Mouse (Mus musculus): ENCODE data around the gene Creb3l2.

DNA sequence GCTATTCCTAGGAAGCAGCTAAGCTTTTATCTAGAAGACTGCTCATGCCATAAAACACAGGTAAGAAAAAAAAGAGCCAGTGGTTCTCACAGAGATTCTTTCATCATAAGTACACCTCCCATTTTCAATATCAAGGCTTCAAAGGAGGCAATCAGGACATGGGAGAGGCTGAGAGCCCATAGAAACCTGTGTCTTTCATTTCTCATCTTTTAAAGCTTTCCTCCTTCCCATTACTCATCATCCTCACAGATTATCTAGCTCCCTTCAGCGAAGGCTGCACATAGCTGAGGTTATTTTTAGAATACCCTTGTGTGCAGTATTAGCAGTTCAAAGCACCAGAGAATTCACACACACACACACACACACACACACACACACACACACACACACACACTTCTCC is 159.3 kb downstream of the Creb3l2 start:
- TF ChIP-seq CTCF (IDR thresholded peaks at IDR 0.05; ENCODE audit: control insufficient read depth, insufficient read depth, insufficient read length), result no peak
- TF ChIP-seq USF1 (IDR thresholded peaks at IDR 0.05; ENCODE audit: low read depth), result no peak
- no peak for TF ChIP-seq MAX (IDR thresholded peaks at IDR 0.05)
- TF ChIP-seq FOSL1 (IDR thresholded peaks at IDR 0.05; ENCODE audit: insufficient read depth, low read length, poor library complexity, severe bottlenecking), result no peak
